Mouse (Mus musculus) liver, postnatal 0 days (tissue): ENCODE data around the gene Cald1.

Experiments used
- CTCF ChIP-seq: sonication (generic); IDR thresholded peaks from 2 replicates; pipeline ENCODE4 v1.5.1; 2016; ENCODE audit warnings: antibody characterized with exemption, low read depth
- EP300 ChIP-seq: IDR thresholded peaks from 2 replicates; pipeline ENCODE4 v1.6.1; 2016; ENCODE audit warnings: antibody characterized with exemption, low read depth, mild to moderate bottlenecking

- TF ChIP-seq CTCF: no peak
- TF ChIP-seq EP300: no peak
These were observed 35.5 kb downstream of the Cald1 start for GRCm38 (mm10) chr6:34633776-34634175.
